Mouse (Mus musculus) intestine, embryonic 14.5 days (tissue): ENCODE measurements around the gene Dennd5a. TPM values are rescaled to one million over a fixed set of nuclear protein-coding genes. Genes with fewer than 3 reads are reported as not detected.

ENCODE experiments used
- ATAC-seq: fragments of 200-750 bp; cut with Nextera tagmentation; replicated peaks from 2 replicates; pipeline ENCODE4 v1.8.0; 2017; ENCODE audit warnings: low read depth, moderate number of reproducible peaks, moderate TSS enrichment, moderate library complexity; ENCODE audit not compliant: low FRiP score, low TSS enrichment
- DNase-seq: peaks from one replicate; pipeline ENCODE4 v3.0.0-alpha.2; 2018; ENCODE audit warnings: low spot score
- H3K27ac ChIP-seq: fragments of 300-500 bp; sonication (generic); 2 replicates; pipeline ENCODE4 v1.5.1; 2014; ENCODE audit warnings: low read depth, mild to moderate bottlenecking, control low read depth
- H3K27me3 ChIP-seq: fragments of 300-500 bp; sonication (generic); replicated peaks from 2 replicates; pipeline ENCODE4 v1.6.1; 2014; ENCODE audit warnings: low read length, control low read depth; ENCODE audit not compliant: control insufficient read depth, insufficient read depth
- H3K36me3 ChIP-seq: fragments of 300-500 bp; sonication (generic); 2 replicates; pipeline ENCODE4 v1.6.1; 2014; ENCODE audit warnings: low read length, control low read depth; ENCODE audit not compliant: control insufficient read depth, insufficient read depth
- H3K4me1 ChIP-seq: fragments of 300-500 bp; sonication (generic); replicated peaks from 2 replicates; pipeline ENCODE4 v1.6.1; 2014; ENCODE audit warnings: low read length, control low read depth, mixed read lengths; ENCODE audit not compliant: control insufficient read depth, insufficient read depth
- H3K4me2 ChIP-seq: fragments of 300-500 bp; sonication (generic); 2 replicates; pipeline ENCODE4 v1.6.1; 2014; ENCODE audit warnings: low read length
- H3K4me3 ChIP-seq: fragments of 300-500 bp; sonication (generic); 2 replicates; pipeline ENCODE4 v1.5.1; 2014; ENCODE audit warnings: low read depth, low read length, control low read depth, mixed read lengths
- H3K9ac ChIP-seq: fragments of 300-500 bp; sonication (generic); 2 replicates; pipeline ENCODE4 v1.6.1; 2014; ENCODE audit warnings: mild to moderate bottlenecking, low read length
- H3K9me3 ChIP-seq: fragments of 300-500 bp; sonication (generic); 2 replicates; pipeline ENCODE4 v1.6.1; 2016; ENCODE audit warnings: low read length, control low read depth; ENCODE audit not compliant: control insufficient read depth
- WGBS: fragments of 180-500 bp; shearing (Covaris S2); extraction: QIAGEN DNeasy Blood & Tissue Kit; methylation state at CpG from one replicate; pipeline ENCODE4 v1.1.7; 2014; 5-methylcytosine and 5-hydroxymethylcytosine counted together
- polyA plus RNA-seq: library from polyadenylated mRNA; unstranded; fragments of >200 nt; fragmentation: Nextera tagmentation; extraction: Ambion mirVana; gene quantifications from 2 replicates; pipeline ENCODE4 v1.2.1, GENCODE M21; 2014

Dennd5a gene
- polyA plus RNA-seq, 1 experiment from 2014 or later, result 42.6 TPM

DNA sequence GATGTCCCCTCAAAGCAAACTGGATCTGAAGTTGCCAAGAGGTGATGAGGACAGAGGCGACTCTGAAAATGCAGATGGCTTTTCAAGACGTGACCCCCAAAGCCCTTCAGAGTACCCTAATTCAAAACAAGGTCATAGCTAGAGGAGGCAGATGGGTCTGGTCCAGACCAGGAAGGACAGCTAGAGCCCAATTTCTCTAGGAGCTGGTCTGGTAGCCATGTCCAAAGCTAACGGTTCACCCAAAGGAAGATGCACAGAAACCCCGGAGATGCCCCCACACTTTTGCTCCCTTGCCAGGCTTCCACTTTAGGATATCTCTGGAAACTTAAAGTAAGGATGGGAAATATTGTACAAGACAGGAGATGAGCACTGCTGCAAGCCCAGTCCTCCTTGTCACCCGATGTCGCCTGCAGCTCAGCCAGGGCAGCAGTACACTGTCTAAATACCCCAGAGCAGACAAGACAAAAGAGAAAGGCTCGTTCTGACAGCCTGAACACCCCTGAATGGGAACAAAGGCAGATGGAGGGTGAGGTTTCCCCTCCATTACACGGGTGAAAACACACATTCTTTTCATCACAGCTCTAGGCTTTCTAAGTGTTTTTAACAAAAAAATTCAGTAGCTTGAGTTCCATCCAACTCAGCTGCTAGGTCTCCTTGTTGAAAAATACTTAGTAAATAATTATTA lies 110.4 kb downstream of the Dennd5a start:
- no peak overlapping the region for H3K4me2 ChIP-seq
- WGBS, result 62% methylated on average over 8 of the region's 8 CpGs

DNA sequence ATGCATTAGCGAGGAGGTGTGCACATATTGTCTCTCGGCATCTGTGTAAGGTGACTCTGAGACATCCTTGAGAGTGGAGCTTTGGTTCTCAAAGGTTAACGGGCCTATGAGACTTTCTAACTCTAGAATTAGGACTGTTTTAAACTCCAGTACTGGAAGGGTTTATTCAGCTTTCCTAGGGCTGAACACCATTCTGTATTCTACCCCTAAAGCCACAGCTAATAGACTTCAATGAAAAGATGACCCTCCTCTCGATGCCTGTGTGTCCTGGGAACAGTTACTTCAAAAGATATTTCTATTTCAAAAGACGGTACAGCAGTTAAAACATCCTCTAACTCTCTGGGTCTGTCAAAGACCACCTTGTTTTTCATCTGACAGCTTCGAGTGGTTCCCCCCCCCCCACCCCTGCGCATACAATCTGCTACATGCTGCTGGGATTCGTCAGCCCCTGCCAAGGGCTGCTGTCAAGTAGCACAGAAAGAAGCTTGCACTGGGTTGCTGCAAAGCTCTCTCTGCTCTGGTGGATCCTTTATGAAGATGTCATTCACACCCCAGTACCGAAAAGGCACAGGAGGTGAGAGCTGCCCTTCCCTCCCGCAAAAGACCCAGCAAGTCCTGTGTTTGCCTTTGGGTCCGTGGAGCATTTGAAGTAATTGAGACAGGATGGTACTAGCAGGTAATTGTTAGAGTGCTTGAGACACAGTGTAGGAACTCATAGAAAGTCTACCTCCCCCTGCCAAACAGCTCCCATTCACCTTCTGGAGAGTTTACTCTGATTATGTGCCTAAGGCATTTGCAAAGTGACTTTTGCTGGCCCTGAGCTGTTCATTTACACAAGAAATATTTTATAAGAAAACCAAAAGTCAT lies 111.2 kb downstream of the Dennd5a start:
- H3K27me3 ChIP-seq, result no peaks in the 10 kb centered on the region
- H3K4me1 ChIP-seq, result peaks cover 11% of the 10 kb centered on the region
- H3K27ac ChIP-seq, result no peak overlapping the region
- H3K4me3 ChIP-seq, result no peak overlapping the region
- 34% methylated on average over 11 of the region's 11 CpGs for WGBS
- H3K4me2 ChIP-seq, result no peak overlapping the region
- no peaks in the 10 kb centered on the region for H3K36me3 ChIP-seq
- DNase-seq (no peak), ATAC-seq (no peak)
- no peaks in the 10 kb centered on the region for H3K9me3 ChIP-seq
- H3K9ac ChIP-seq, result no peak overlapping the region

More for the DNA sequence above, 110.4 kb downstream of the Dennd5a start:
- Histone ChIP-seq H3K9ac (no peak overlapping the region), H3K4me1 (peaks cover 11% of the 10 kb centered on the region), H3K27me3 (no peaks in the 10 kb centered on the region), H3K4me3 (no peak overlapping the region), H3K27ac (no peak overlapping the region), H3K36me3 (no peaks in the 10 kb centered on the region), H3K9me3 (no peaks in the 10 kb centered on the region)
- ATAC-seq, result no peak
- DNase-seq, result no peak

DNA sequence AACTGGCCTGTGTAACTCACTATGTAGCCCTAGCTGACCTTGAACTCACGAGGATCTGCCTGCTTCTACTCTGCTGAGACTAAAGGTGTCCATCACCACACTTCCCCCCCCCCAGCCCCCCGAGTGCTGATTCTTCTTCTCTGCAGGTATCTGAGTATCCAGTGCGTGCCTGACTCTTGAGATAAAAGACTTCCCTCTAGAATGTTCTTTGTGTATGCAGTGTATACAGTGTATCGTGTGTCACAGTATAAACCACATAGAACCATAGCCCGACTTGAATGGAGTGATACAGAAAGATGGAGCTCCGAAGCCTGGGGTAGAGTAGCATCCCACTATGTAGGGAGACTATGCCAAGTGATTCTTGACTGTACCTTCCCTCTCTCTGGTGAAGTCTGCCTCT lies 116.2 kb downstream of the Dennd5a start:
- no peaks in the 10 kb centered on the region for H3K27me3 ChIP-seq
- no peak for ATAC-seq

More for the DNA sequence above, 116.2 kb downstream of the Dennd5a start:
- Histone ChIP-seq H3K9ac (no peak overlapping the region), H3K9me3 (no peaks in the 10 kb centered on the region), H3K4me3 (no peak overlapping the region), H3K4me2 (no peak overlapping the region), H3K27ac (no peak overlapping the region), H3K4me1 (no peaks in the 10 kb centered on the region; the same call in 1 of the 2 replicates), H3K36me3 (no peaks in the 10 kb centered on the region)
- 72% methylated on average over 6 of the region's 6 CpGs for WGBS
- DNase-seq, result no peak

Other genes starting within 250 kb of the Dennd5a start
- gene BC051019, start 236.6 kb downstream of the Dennd5a start, polyA plus RNA-seq, result not detected in 2 replicates
- 0.46 TPM in 1 of 2 replicates, not detected in the other for gene Ascl3, start 228.7 kb downstream of the Dennd5a start, polyA plus RNA-seq
- gene Tmem9b, start 207.6 kb downstream of the Dennd5a start, polyA plus RNA-seq, result 51.3 and 52.2 TPM in 2 replicates
- 0.30 and 0.55 TPM in 2 replicates for gene Nrip3, start 178.4 kb downstream of the Dennd5a start, polyA plus RNA-seq
- gene Scube2, start 94.8 kb downstream of the Dennd5a start, polyA plus RNA-seq, result 1.6 and 1.7 TPM in 2 replicates
- gene Tmem41b, start 26.5 kb upstream of the Dennd5a start, polyA plus RNA-seq, result 61.9 and 62.1 TPM in 2 replicates
- gene Ipo7, start 57.8 kb upstream of the Dennd5a start, polyA plus RNA-seq, result 18.5 and 20.8 TPM in 2 replicates
- 18.6 and 20.1 TPM in 2 replicates for gene Zfp143, start 100.7 kb upstream of the Dennd5a start, polyA plus RNA-seq
- gene Wee1, start 161.6 kb upstream of the Dennd5a start, polyA plus RNA-seq, result 40.2 and 41.8 TPM in 2 replicates